23 mouse cellular contexts compared by ENCODE assay signal in the genomic region with DNA sequence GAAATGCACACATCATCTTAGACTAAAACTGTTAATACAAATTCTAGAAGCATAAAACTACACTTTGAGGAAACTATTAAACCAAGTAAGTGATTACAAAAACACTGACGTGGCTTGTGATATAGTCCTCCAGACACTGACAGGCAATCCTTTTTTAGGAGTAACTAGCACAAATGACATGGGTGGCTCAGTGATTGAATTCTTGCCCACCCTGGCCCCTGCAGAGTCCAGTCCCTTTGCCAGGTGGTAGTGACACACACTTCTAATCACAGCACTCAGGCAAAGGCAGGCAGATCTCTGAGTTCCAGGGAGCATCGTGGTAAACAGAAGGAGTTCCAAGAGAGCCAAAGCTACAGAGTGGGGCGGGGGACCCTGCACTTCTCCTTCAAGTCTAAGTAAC. TPM values are rescaled to one million over a fixed set of nuclear protein-coding genes. Genes with fewer than 3 reads are reported as not detected.
DNase-seq lines count a peak whose midpoint lies in the region; ATAC-seq and TF ChIP-seq lines count a peak whose summit lies in the region.
"Had no signal": no experiment of that assay in that cellular context is flagged by ENCODE, and none has a peak within 500 bp of the region (broad histone marks: within the 10 kb centered on the region; RNA-seq: fewer than 3 reads in every experiment).

No protein-coding gene starts in this region.

- H3K9ac ChIP-seq in heart, embryonic 11.5 days (ENCODE audit: low read depth, low read length), result no peak overlapping the region
- no peak overlapping the region for H3K9ac ChIP-seq in intestine, embryonic 15.5 days
- H3K9ac ChIP-seq in midbrain, postnatal 0 days (replicated peaks; ENCODE audit: low read length, poor library complexity, severe bottlenecking), result no peak overlapping the region
- H3K9ac ChIP-seq: forebrain, postnatal 0 days; liver, embryonic 12.5 days; neural tube, embryonic 13.5 days had no signal

- no peaks in the 10 kb centered on the region; the same call in 1 of the 2 replicates for H3K36me3 ChIP-seq in heart, embryonic 11.5 days (ENCODE audit: control insufficient read depth, insufficient read depth, low read length)
- no peaks in the 10 kb centered on the region for H3K36me3 ChIP-seq in intestine, embryonic 15.5 days
- H3K36me3 ChIP-seq in myocyte (ENCODE audit: control insufficient read depth, insufficient read depth), result peaks cover 4% of the 10 kb centered on the region
- no peaks in the 10 kb centered on the region for H3K36me3 ChIP-seq in midbrain, postnatal 0 days (ENCODE audit: insufficient read depth, low read length)
- H3K36me3 ChIP-seq: heart, embryonic 10.5 days; neural tube, embryonic 13.5 days had no signal

- peak; percentile 22 for DNase-seq in cerebellum, adult 11-12 months
- DNase-seq in cerebellum, adult 18-20 months, result no peak
- no peak for DNase-seq in heart, adult 9 months (ENCODE audit: low spot score in 2 of 2)
- no peak for DNase-seq in midbrain, postnatal 0 days (ENCODE audit: low spot score)
- DNase-seq in gastrocnemius, adult 8-10 months (ENCODE audit: low spot score in 2 of 2), result no peak
- DNase-seq: adrenal gland, postnatal 14 days; forebrain, postnatal 0 days; heart, postnatal 14 days; kidney, adult 18-20 months; left cerebral cortex, postnatal 4 days; lung, adult 2 months; midbrain, embryonic 14.5 days; right cerebral cortex, postnatal 4 days; thymus, adult 2 months; thymus, postnatal 4 days had no signal

- no peaks in the 10 kb centered on the region for H3K9me3 ChIP-seq in heart, embryonic 11.5 days (replicated peaks; ENCODE audit: control insufficient read depth, low read length)
- H3K9me3 ChIP-seq in intestine, embryonic 15.5 days, result no peaks in the 10 kb centered on the region
- H3K9me3 ChIP-seq in midbrain, postnatal 0 days (ENCODE audit: low read length), result no peaks in the 10 kb centered on the region
- H3K9me3 ChIP-seq: embryonic facial prominence, embryonic 10.5 days; heart, embryonic 10.5 days; liver, embryonic 12.5 days; neural tube, embryonic 13.5 days had no signal

- H3ac ChIP-seq in myocyte (ENCODE audit: control insufficient read depth, insufficient read length), result no peak overlapping the region

- peaks cover 100% of the 10 kb centered on the region for H3K79me2 ChIP-seq in myocyte (ENCODE audit: control insufficient read depth, insufficient read depth)

- 51% methylated on average over 3 of the region's 3 CpGs for WGBS in heart, embryonic 11.5 days (ENCODE audit: insufficient replicate concordance)
- 58% methylated on average over 3 of the region's 3 CpGs for WGBS in intestine, embryonic 15.5 days
- 67% methylated on average over 3 of the region's 3 CpGs for WGBS in midbrain, postnatal 0 days

- no peak for ATAC-seq in heart, embryonic 11.5 days (replicated peaks; ENCODE audit: insufficient number of reproducible peaks, low FRiP score, low TSS enrichment)
- ATAC-seq in intestine, embryonic 15.5 days, result 0 out of 2 replicates have a peak, but pooled peaks have one; percentile 22
- no peak for ATAC-seq in midbrain, postnatal 0 days (ENCODE audit: low FRiP score)
- ATAC-seq: forebrain, postnatal 0 days; hindbrain, postnatal 0 days; liver, embryonic 12.5 days had no signal

- no peak overlapping the region for H3K27ac ChIP-seq in heart, embryonic 11.5 days (ENCODE audit: low read depth, low read length)
- 0 out of 2 replicates have a peak overlapping the region, but pooled peaks have one; percentile 11 for H3K27ac ChIP-seq in intestine, embryonic 15.5 days
- no peak overlapping the region for H3K27ac ChIP-seq in midbrain, postnatal 0 days (ENCODE audit: low read depth, low read length)
- H3K27ac ChIP-seq: embryonic facial prominence, embryonic 10.5 days; heart, embryonic 10.5 days; hindbrain, postnatal 0 days; liver, embryonic 12.5 days; neural tube, embryonic 13.5 days had no signal

- H3K4me1 ChIP-seq in heart, embryonic 11.5 days (ENCODE audit: control insufficient read depth, insufficient read depth, low read length), result peaks cover 38% of the 10 kb centered on the region
- peaks cover 14% of the 10 kb centered on the region for H3K4me1 ChIP-seq in intestine, embryonic 15.5 days (replicated peaks)
- H3K4me1 ChIP-seq in midbrain, postnatal 0 days (ENCODE audit: insufficient read depth, low read length), result 0 out of 2 replicates have a peak, but pooled peaks cover 3% of the 10 kb centered on the region

- TF ChIP-seq POLR2A in myocyte (IDR thresholded peaks at IDR 0.05; ENCODE audit: insufficient read length, low read depth), result no peak

- no peak overlapping the region for H3K4me3 ChIP-seq in heart, embryonic 11.5 days (ENCODE audit: low read depth, low read length)
- H3K4me3 ChIP-seq in intestine, embryonic 15.5 days (replicated peaks), result no peak overlapping the region
- no peak overlapping the region for H3K4me3 ChIP-seq in myocyte
- no peak overlapping the region for H3K4me3 ChIP-seq in midbrain, postnatal 0 days (ENCODE audit: low read depth, low read length)
- H3K4me3 ChIP-seq: embryonic facial prominence, embryonic 10.5 days; heart, embryonic 10.5 days; liver, embryonic 12.5 days; neural tube, embryonic 13.5 days had no signal

- H3K27me3 ChIP-seq in heart, embryonic 11.5 days (ENCODE audit: control insufficient read depth, insufficient read depth, low read length), result no peaks in the 10 kb centered on the region
- no peaks in the 10 kb centered on the region for H3K27me3 ChIP-seq in intestine, embryonic 15.5 days (replicated peaks)
- no peaks in the 10 kb centered on the region for H3K27me3 ChIP-seq in myocyte (ENCODE audit: control insufficient read depth, insufficient read depth, insufficient read length)
- no peaks in the 10 kb centered on the region for H3K27me3 ChIP-seq in midbrain, postnatal 0 days (ENCODE audit: insufficient read depth, low read length)
- H3K27me3 ChIP-seq: liver, embryonic 12.5 days; neural tube, embryonic 13.5 days had no signal

- no peak for TF ChIP-seq CTCF in midbrain, postnatal 0 days (IDR thresholded peaks at IDR 0.05)

- H3K4me2 ChIP-seq in heart, embryonic 11.5 days, result 0 out of 2 replicates have a peak overlapping the region, but pooled peaks have one; percentile 4
- H3K4me2 ChIP-seq in intestine, embryonic 15.5 days (replicated peaks), result no peak overlapping the region
- peak overlapping the region; percentile 58 for H3K4me2 ChIP-seq in myocyte (ENCODE audit: low read depth)
- H3K4me2 ChIP-seq in midbrain, postnatal 0 days (ENCODE audit: low read depth, low read length, poor library complexity, severe bottlenecking), result no peak overlapping the region
- H3K4me2 ChIP-seq: liver, embryonic 12.5 days; neural tube, embryonic 13.5 days had no signal

TF ChIP-seq in myocyte, 11 proteins besides CTCF, POLR2A, EP300 and RAD21:
- TF ChIP-seq TCF3 (IDR thresholded peaks at IDR 0.05; ENCODE audit: insufficient read length, low read depth) (no peak), CEBPB (IDR thresholded peaks at IDR 0.05; ENCODE audit: insufficient read depth, poor library complexity, severe bottlenecking) (no peak), MYOG (IDR thresholded peaks at IDR 0.05; ENCODE audit: control insufficient read depth in 1 of 3, insufficient read depth in 1 of 3, insufficient read length in 2 of 3, low read depth in 2 of 3) (no peak), MAX (IDR thresholded peaks at IDR 0.05; ENCODE audit: low read depth) (no peak), SRF (IDR thresholded peaks at IDR 0.05; ENCODE audit: control insufficient read depth, insufficient read length, low read depth) (no peak), REST (IDR thresholded peaks at IDR 0.05; ENCODE audit: insufficient read depth, insufficient read length) (no peak), TCF12 (IDR thresholded peaks at IDR 0.05; ENCODE audit: insufficient read depth, poor library complexity, severe bottlenecking) (no peak), POLR2AphosphoS2 (IDR thresholded peaks at IDR 0.05; ENCODE audit: insufficient read length, low read depth) (no peak), E2F4 (IDR thresholded peaks at IDR 0.05; ENCODE audit: insufficient read depth) (no peak), USF1 (IDR thresholded peaks at IDR 0.05; ENCODE audit: low read depth) (no peak), MYOD1 (IDR thresholded peaks at IDR 0.05; ENCODE audit: control insufficient read depth in 1 of 3, insufficient read length in 2 of 3, low read depth in 2 of 3) (no peak)

RNA-seq across cellular contexts. Expression of gene Ankrd11, which starts 36.7 kb away (rescaled TPM):
- polyA plus RNA-seq in heart, embryonic 11.5 days (2014; fragmentation: Nextera tagmentation; extraction: Ambion mirVana), result 49.5 and 51.3 TPM in 2 replicates
- polyA plus RNA-seq in intestine, embryonic 15.5 days (2015; fragmentation: Nextera tagmentation; extraction: Ambion mirVana), result 50.9 and 53.9 TPM in 2 replicates
- 56.4 TPM for polyA plus RNA-seq in myocyte (2012; fragmentation: generic; extraction: Trizol)
- 92.5 and 98.3 TPM in 2 replicates for total RNA-seq in midbrain, postnatal 0 days (2014; rRNA removed)
- 62.2 and 78.7 TPM in 2 replicates for polyA plus RNA-seq in midbrain, postnatal 0 days (2015; fragmentation: Nextera tagmentation; extraction: Ambion mirVana)
- 10 to 100 TPM; 55.0 to 63.5 (median 62.4) TPM for total RNA-seq in gastrocnemius, adult 8-10 months (2022)

RNA-seq across cellular contexts. Expression of gene Spg7, which starts 57.4 kb away (rescaled TPM):
- 48.7 and 49.4 TPM in 2 replicates for polyA plus RNA-seq in heart, embryonic 11.5 days (2014; fragmentation: Nextera tagmentation; extraction: Ambion mirVana)
- 51.7 and 52.5 TPM in 2 replicates for polyA plus RNA-seq in intestine, embryonic 15.5 days (2015; fragmentation: Nextera tagmentation; extraction: Ambion mirVana)
- 83.4 TPM for polyA plus RNA-seq in myocyte (2012; fragmentation: generic; extraction: Trizol)
- total RNA-seq in midbrain, postnatal 0 days (2014; rRNA removed), result 47.2 and 64.3 TPM in 2 replicates
- polyA plus RNA-seq in midbrain, postnatal 0 days (2015; fragmentation: Nextera tagmentation; extraction: Ambion mirVana), result 50.1 and 51.3 TPM in 2 replicates
- total RNA-seq in gastrocnemius, adult 8-10 months (2022), result 10 to 100 TPM; 74.1 to 81.0 (median 77.4) TPM

Comparison
In these comparisons a context has a peak if more than half of its experiments do, and no peak if none do; other contexts are left out.
1. H3K4me2 ChIP-seq: peak in heart, embryonic 11.5 days (single experiment) and myocyte (single experiment); none in intestine, embryonic 15.5 days (single experiment) and midbrain, postnatal 0 days (single experiment).